Mouse (Mus musculus) G1E (cell line): Measurements from ENCODE around the gene Carf.

Experiments
- CTCF ChIP-seq: IDR thresholded peaks from 2 replicates; pipeline ENCODE4 v1.5.1; 2012; ENCODE audit warnings: low read depth, low read length, inconsistent platforms, mixed read lengths
- GATA1 ChIP-seq: IDR thresholded peaks from 2 replicates; pipeline ENCODE4 v1.6.1; 2012; ENCODE audit warnings: borderline replicate concordance, low read length, inconsistent platforms, mixed read lengths
- GATA2 ChIP-seq: IDR thresholded peaks from 2 replicates; pipeline ENCODE4 v1.6.1; 2012; ENCODE audit warnings: low read depth, low read length, inconsistent platforms, borderline replicate concordance
- TAL1 ChIP-seq: conservative IDR thresholded peaks from 2 replicates; pipeline ENCODE4 v1.6.1; 2012; ENCODE audit warnings: low read depth, low read length, inconsistent platforms, mixed read lengths

GRCm38 (mm10) chr1:60179376-60179775 lies 81.3 kb downstream of the Carf start:
- TF ChIP-seq CTCF (no peak), GATA1 (no peak), TAL1 (no peak), GATA2 (no peak)
